Mouse (Mus musculus) neural tube, embryonic 11.5 days (tissue): ENCODE measurements around the gene Slc8a1. TPM values are rescaled to one million over a fixed set of nuclear protein-coding genes. Genes with fewer than 3 reads are reported as not detected.

Source experiments
- ATAC-seq: fragments of 200-750 bp; cut with Nextera tagmentation; 2 replicates; pipeline ENCODE4 v1.8.0; 2017; ENCODE audit warnings: moderate number of reproducible peaks, mild to moderate bottlenecking, moderate TSS enrichment, moderate library complexity; ENCODE audit not compliant: insufficient read depth, low FRiP score, low TSS enrichment
- DNase-seq: peaks from one replicate; pipeline ENCODE4 v3.0.0-alpha.2; 2015; ENCODE audit warnings: low spot score
- H3K27ac ChIP-seq: fragments of 300-500 bp; sonication (generic); 2 replicates; pipeline ENCODE4 v1.5.1; 2014; ENCODE audit warnings: low read depth, mild to moderate bottlenecking, low read length
- H3K27me3 ChIP-seq: fragments of 300-500 bp; sonication (generic); 2 replicates; pipeline ENCODE4 v1.6.1; 2014; ENCODE audit warnings: mild to moderate bottlenecking, low read length, mixed read lengths; ENCODE audit not compliant: control insufficient read depth, insufficient read depth
- H3K36me3 ChIP-seq: fragments of 300-500 bp; sonication (generic); 2 replicates; pipeline ENCODE4 v1.6.1; 2014; ENCODE audit warnings: mild to moderate bottlenecking, low read length, moderate library complexity, mixed read lengths; ENCODE audit not compliant: control insufficient read depth, insufficient read depth
- H3K4me1 ChIP-seq: fragments of 300-500 bp; sonication (generic); 2 replicates; pipeline ENCODE4 v1.6.1; 2014; ENCODE audit warnings: low read length, mixed read lengths; ENCODE audit not compliant: control insufficient read depth, insufficient read depth
- H3K4me2 ChIP-seq: fragments of 300-500 bp; sonication (generic); 2 replicates; pipeline ENCODE4 v1.6.1; 2014; ENCODE audit warnings: low read depth, mild to moderate bottlenecking, moderate library complexity
- H3K4me3 ChIP-seq: fragments of 300-500 bp; sonication (generic); 2 replicates; pipeline ENCODE4 v1.5.1; 2014; ENCODE audit warnings: low read depth, low read length
- H3K9ac ChIP-seq: fragments of 300-500 bp; sonication (generic); 2 replicates; pipeline ENCODE4 v1.6.1; 2014; ENCODE audit warnings: mild to moderate bottlenecking, low read length
- H3K9me3 ChIP-seq: fragments of 300-500 bp; sonication (generic); 2 replicates; pipeline ENCODE4 v1.6.1; 2016; ENCODE audit warnings: low read length; ENCODE audit not compliant: control insufficient read depth
- WGBS: fragments of 180-500 bp; shearing (Covaris S2); extraction: QIAGEN DNeasy Blood & Tissue Kit; methylation state at CpG from one replicate; pipeline ENCODE4 v1.1.7; 2014; 5-methylcytosine and 5-hydroxymethylcytosine counted together
- polyA plus RNA-seq: library from polyadenylated mRNA; unstranded; fragments of >200 nt; fragmentation: Nextera tagmentation; extraction: Ambion mirVana; gene quantifications from 2 replicates; pipeline ENCODE4 v1.2.1, GENCODE M21; 2014

The Slc8a1 gene
- polyA plus RNA-seq, 1 experiment from 2014 or later = 5.6 TPM

- whole genome bisulfite sequencing = 58% methylated on average over 6 of the region's 6 CpGs
These were observed 213.4 kb downstream of the Slc8a1 start for GRCm38 (mm10) chr17:81524826-81525225.

DNA sequence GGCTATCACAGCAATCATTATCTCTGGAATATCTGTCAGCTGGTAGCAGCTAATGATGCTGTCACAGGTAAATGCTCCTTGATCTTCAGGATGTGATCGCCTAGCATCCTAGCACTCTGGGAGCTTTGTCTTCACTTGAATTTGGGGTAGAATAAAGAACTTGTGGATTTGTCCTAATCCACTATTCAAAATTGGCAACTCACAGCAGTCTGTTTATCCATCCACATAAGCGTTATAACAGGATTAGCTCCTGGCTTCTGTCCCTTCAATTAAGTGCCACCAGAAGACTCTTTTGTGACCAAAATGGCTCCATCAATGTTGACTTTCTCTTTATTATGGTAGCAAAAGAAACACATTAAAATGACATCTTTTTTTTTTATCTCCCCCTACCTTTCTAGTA, 214.2 kb downstream of the Slc8a1 start:
- H3K36me3 ChIP-seq = no peaks in the 10 kb centered on the region
- H3K27me3 ChIP-seq = no peaks in the 10 kb centered on the region
- no peaks in the 10 kb centered on the region for H3K4me1 ChIP-seq
- DNase-seq (no peak), ATAC-seq (no peak)
- H3K27ac ChIP-seq = no peak overlapping the region
- H3K9me3 ChIP-seq = no peaks in the 10 kb centered on the region
- WGBS = 97% methylated on average over 2 of the region's 2 CpGs
- no peak overlapping the region for H3K4me2 ChIP-seq
- H3K4me3 ChIP-seq = no peak overlapping the region
- no peak overlapping the region for H3K9ac ChIP-seq

More at GRCm38 (mm10) chr17:81524826-81525225, 213.4 kb downstream of the Slc8a1 start:
- no peaks in the 10 kb centered on the region for H3K36me3 ChIP-seq
- no peaks in the 10 kb centered on the region for H3K9me3 ChIP-seq
- no peak overlapping the region for H3K4me2 ChIP-seq
- no peak for ATAC-seq
- no peak overlapping the region for H3K27ac ChIP-seq
- H3K27me3 ChIP-seq = no peaks in the 10 kb centered on the region
- no peak overlapping the region for H3K4me3 ChIP-seq
- no peak overlapping the region for H3K9ac ChIP-seq
- DNase-seq = no peak
- H3K4me1 ChIP-seq = no peaks in the 10 kb centered on the region

DNA sequence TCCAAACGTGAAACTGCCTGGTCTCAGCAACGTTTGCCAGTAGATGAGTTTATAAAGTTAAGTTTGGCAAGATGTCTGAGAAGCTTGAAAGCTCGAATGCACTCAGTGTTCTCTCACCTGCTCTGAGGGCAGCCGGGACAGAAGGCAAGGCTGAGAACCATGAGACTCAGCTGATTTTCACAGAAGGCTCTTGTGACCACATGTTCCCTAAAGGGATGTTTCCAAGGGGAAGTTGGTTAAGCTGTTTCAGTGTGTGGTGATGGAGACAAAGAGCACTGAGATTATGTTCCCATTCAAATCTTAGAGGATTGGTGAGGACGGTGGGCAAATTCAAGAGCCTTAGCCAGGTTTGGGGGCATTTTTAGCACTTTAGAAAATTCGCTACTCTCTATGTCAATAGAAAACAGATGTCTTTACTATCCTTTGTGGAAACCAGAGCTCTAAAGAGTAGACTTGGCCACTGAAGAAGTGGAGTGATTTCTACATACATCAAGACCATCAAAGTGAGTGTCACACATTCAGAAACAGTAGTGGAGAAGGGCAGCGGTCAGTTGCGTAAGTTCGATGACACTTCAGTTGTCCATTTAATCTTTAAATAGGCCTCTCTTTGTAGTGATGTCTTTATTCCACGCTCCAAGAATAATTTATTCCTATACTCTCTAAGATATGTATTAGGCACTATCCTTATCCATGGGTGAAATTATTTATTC, 219.7 kb downstream of the Slc8a1 start:
- Histone ChIP-seq H3K4me3 (no peak overlapping the region), H3K4me2 (no peak overlapping the region), H3K27ac (no peak overlapping the region), H3K9me3 (no peaks in the 10 kb centered on the region), H3K27me3 (no peaks in the 10 kb centered on the region), H3K9ac (no peak overlapping the region), H3K36me3 (no peaks in the 10 kb centered on the region), H3K4me1 (no peaks in the 10 kb centered on the region)
- no peak for DNase-seq
- ATAC-seq = no peak
- WGBS = 87% methylated on average over 10 of the region's 10 CpGs

DNA sequence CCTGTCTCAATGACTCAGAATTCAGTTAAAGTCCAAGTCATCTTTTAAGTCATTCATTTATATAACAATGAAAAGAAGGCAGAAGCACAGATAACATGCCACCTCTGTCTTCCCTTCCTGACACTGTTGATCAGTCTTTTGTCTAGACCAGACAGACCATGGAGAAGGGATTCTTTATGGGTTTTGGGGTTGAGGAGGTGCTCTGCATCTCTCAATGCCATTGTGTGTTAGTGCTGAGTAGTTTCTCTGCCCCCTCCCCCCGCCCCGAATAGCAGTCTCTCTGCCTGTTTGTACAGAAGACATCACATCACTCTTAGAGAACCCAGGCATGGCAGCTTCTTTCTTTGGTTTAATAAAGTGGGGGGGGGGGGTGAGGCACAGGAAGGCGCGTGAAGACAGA, 222.0 kb downstream of the Slc8a1 start:
- ATAC-seq (peak; percentile 65; the same call in 1 of the 2 replicates), DNase-seq (no peak)
- no peak overlapping the region for H3K9ac ChIP-seq
- no peak overlapping the region for H3K4me2 ChIP-seq
- H3K4me1 ChIP-seq = no peaks in the 10 kb centered on the region
- H3K27me3 ChIP-seq = no peaks in the 10 kb centered on the region
- H3K27ac ChIP-seq = no peak overlapping the region
- H3K36me3 ChIP-seq = no peaks in the 10 kb centered on the region
- no peak overlapping the region for H3K4me3 ChIP-seq
- H3K9me3 ChIP-seq = no peaks in the 10 kb centered on the region
- WGBS = 51% methylated on average over 4 of the region's 4 CpGs

DNA sequence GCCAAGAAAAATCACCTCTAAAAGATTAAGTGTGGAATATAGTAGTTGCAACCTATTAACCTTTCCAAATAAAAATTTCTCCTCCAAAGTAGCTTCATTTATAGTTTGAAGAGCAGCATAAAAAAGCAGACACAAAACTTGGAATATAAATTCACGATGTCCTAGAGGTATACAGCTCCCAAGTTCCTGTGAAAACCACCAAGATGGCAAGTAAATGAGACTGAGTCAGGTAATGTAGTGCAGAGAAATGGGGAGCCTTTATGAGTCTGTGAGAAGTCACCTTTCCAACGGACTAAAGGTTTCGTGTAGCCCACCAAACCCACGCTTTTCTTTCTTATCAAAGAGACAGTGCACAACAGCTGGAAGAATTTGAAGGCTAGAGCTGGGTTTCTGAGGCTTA, 224.2 kb downstream of the Slc8a1 start:
- no peak overlapping the region for H3K27ac ChIP-seq
- no peak overlapping the region for H3K9ac ChIP-seq
- no peaks in the 10 kb centered on the region for H3K27me3 ChIP-seq
- no peak for DNase-seq
- 86% methylated on average over 4 of the region's 4 CpGs for WGBS
- ATAC-seq = no peak
- H3K9me3 ChIP-seq = no peaks in the 10 kb centered on the region
- no peaks in the 10 kb centered on the region for H3K4me1 ChIP-seq
- no peak overlapping the region for H3K4me3 ChIP-seq
- H3K4me2 ChIP-seq = no peak overlapping the region
- H3K36me3 ChIP-seq = no peaks in the 10 kb centered on the region

- ATAC-seq (no peak), DNase-seq (no peak)
- Histone ChIP-seq H3K4me2 (no peak overlapping the region), H3K36me3 (no peaks in the 10 kb centered on the region), H3K27me3 (no peaks in the 10 kb centered on the region), H3K9ac (no peak overlapping the region), H3K4me1 (no peaks in the 10 kb centered on the region), H3K4me3 (no peak overlapping the region), H3K27ac (no peak overlapping the region), H3K9me3 (no peaks in the 10 kb centered on the region)
- WGBS = 56% methylated on average over 6 of the region's 6 CpGs
These were observed 224.7 kb downstream of the Slc8a1 start for GRCm38 (mm10) chr17:81513368-81513958.

GRCm38 (mm10) chr17:81505162-81505685, 233.0 kb downstream of the Slc8a1 start:
- Histone ChIP-seq H3K27ac (no peak overlapping the region), H3K4me1 (no peaks in the 10 kb centered on the region), H3K4me3 (no peak overlapping the region), H3K9ac (no peak overlapping the region), H3K9me3 (no peaks in the 10 kb centered on the region), H3K4me2 (no peak overlapping the region), H3K36me3 (no peaks in the 10 kb centered on the region), H3K27me3 (no peaks in the 10 kb centered on the region)
- ATAC-seq = no peak
- WGBS = 88% methylated on average over 5 of the region's 5 CpGs
- DNase-seq = no peak

- no peak overlapping the region for H3K4me3 ChIP-seq
- H3K27ac ChIP-seq = no peak overlapping the region
- no peaks in the 10 kb centered on the region for H3K27me3 ChIP-seq
- H3K4me2 ChIP-seq = no peak overlapping the region
- H3K36me3 ChIP-seq = no peaks in the 10 kb centered on the region
- no peak for DNase-seq
- ATAC-seq = no peak
- no peaks in the 10 kb centered on the region for H3K9me3 ChIP-seq
- no peak overlapping the region for H3K9ac ChIP-seq
- no peaks in the 10 kb centered on the region for H3K4me1 ChIP-seq
- 88% methylated on average over 2 of the region's 2 CpGs for WGBS
These were observed 234.1 kb downstream of the Slc8a1 start for GRCm38 (mm10) chr17:81504040-81504439.

GRCm38 (mm10) chr17:81502732-81503131, 235.4 kb downstream of the Slc8a1 start:
- DNase-seq = no peak
- no peaks in the 10 kb centered on the region for H3K9me3 ChIP-seq
- 86% methylated on average over 3 of the region's 3 CpGs for WGBS
- no peak overlapping the region for H3K4me2 ChIP-seq
- no peak overlapping the region for H3K27ac ChIP-seq
- no peak for ATAC-seq
- H3K9ac ChIP-seq = no peak overlapping the region
- no peak overlapping the region for H3K4me3 ChIP-seq
- H3K27me3 ChIP-seq = no peaks in the 10 kb centered on the region
- H3K36me3 ChIP-seq = no peaks in the 10 kb centered on the region
- no peaks in the 10 kb centered on the region for H3K4me1 ChIP-seq
